Mouse (Mus musculus): ENCODE measurements around the gene Tubgcp6.

The Tubgcp6 gene

GRCm38 (mm10) chr15:89140659-89141252, 17.8 kb upstream of the Tubgcp6 start, which contains the start of gene Mapk12:
Gene Mapk12 (minus strand): TSS chr15:89140703.
- peak; percentile 66 to 81 for DNase-seq

GRCm38 (mm10) chr15:89140048-89140658, 17.2 kb upstream of the Tubgcp6 start:
- DNase-seq: peak; percentile 48 to 66

- no peak for DNase-seq
These were observed 15.6 kb upstream of the Tubgcp6 start for GRCm38 (mm10) chr15:89138531-89138930.

DNA sequence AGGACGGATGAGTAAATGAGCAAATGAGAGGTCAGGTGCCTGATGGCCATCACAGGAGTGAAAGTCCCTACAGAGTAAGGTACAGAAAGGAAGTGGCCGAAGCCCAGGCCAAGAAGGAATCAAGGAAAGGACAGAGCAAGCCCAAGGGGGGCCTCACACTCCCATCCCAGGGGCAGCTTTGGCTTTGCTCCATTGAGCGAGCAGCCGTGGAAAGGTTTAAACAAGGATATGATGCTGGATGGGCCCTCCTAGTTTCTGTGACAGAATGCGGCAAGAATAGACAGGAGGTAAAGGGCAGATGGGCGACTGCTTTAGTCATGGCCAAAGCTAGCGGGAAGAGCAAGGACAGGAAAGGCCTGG, 15.1 kb upstream of the Tubgcp6 start:
- DNase-seq: no peak

DNA sequence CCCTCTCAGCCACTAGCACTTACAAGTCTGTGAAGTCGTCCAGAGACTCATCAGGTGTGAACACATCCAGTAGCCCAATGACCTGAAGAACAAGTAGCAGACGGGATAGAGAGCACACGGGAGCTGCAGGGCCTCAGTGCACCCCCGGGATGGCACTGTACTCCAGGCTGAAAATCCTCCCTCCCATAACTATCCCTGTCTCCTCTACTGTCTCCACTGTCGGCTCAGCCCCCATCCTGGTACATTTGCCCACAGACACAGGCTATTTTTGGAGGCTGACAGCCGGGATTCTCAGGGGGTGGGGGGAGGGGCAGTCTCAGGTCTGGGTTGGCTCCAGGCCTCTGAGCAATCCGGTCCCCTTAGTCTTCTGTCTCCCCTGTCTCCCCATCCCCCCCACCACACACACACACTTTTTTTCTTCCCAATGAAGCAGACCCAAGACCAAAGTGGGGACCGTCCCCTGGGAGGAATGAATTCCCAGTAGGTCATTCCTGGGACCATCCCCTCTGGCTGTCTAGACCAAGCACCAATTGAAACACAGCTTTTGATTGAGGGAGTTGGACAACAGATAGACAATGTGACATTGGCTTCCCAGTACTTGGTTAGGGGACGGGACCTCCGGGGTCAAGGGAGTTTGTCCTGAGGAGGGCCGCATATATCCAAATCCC, 14.6 kb upstream of the Tubgcp6 start:
- no peak for DNase-seq

GRCm38 (mm10) chr15:89136461-89137155, 13.7 kb upstream of the Tubgcp6 start:
- DNase-seq: no peak

GRCm38 (mm10) chr15:89131316-89131715, 8.4 kb upstream of the Tubgcp6 start:
- DNase-seq: peak; percentile 39 to 48

DNA sequence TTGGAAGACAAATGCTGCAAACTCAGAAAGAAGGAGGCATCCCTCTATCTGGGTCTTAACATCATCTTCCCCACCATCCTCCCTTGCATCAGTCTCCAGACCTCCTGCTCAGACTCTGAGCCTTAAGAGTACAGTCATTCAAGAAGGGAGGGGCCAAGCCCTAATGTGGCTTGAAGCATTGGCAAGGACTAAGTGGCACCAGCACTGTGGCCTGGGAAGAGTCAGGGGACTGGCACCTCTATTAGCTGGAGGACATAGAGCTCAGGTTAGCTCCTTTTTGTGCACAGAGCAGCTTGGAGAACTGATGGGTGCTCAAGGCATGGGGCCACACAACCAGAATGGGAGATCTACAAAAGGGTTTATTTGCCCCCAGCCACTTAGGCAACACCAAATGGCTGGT, 7.3 kb upstream of the Tubgcp6 start:
- no peak for DNase-seq

DNA sequence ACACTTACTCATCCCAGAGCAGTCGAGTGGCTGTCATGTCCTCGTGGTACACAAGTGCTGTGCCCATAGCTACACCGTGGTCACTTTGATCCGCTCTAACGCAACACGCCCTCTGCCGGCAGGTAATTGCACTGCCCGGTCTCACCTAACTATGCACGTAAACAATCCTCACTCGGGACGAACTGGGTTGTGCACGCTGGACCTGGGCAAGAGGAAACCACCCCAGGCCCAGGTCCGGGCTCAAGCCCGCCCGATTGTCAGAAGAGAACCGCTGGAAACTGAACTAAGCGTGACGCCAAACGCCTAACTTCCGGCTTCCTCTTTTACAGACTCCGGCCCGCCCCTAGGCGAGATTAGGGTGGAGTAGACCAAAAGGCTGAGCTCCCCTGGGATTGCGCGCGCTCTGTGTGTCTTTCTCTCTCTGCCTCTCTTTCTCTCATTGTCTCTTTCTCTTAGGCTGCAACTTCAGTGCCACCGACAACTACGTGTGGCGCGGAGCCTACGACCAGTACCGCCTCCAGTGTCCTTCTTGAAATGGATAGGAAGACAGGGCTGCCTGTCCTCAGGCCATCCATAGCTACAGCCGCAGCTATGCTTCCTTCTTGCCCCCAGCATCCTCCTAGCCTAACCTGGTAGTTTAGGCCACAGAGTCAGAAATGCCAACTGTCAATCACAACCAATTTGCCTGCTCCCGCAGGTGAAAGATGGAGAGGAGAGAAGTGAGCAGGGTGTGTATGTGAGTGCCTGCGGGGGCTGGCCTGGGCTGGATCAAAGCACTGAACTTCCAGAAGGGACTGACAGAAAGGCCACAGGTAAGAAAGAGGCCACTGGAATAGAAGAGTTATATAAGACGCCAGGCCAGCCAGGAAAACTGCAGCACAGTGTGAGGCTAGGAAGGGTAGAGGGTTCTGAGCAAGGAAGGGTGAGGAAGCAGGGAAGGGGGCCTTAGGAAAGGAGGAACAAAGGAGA, 5.8 kb upstream of the Tubgcp6 start, which contains the start of gene Hdac10:
Gene Hdac10 (minus strand): TSS at position 319 of the 969 bp plus-strand sequence.
- peak; percentile 86 to 87 for DNase-seq

- DNase-seq: peak in 1 of 2 experiments; percentile 23
These were observed 4.5 kb upstream of the Tubgcp6 start for GRCm38 (mm10) chr15:89127364-89127940.

DNA sequence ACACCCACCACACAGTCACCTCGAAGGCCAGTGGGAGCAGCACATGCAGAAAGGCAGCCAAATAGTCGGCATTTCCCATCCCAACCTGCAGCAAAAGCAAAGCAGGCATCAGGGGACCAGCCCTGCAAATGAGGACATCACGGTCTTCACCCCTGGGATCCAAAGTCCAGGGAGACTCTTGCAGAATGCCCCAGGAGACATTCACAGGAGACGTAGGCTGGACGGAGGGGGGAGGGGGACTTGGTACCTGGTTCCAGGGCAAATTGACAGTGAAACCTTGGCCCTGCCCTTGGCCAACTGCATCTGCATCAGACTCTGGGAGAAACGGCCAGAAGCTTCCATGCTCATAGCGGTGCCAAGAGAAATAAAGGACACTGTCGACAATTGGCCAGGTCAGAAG, 3.7 kb upstream of the Tubgcp6 start:
- DNase-seq: peak in 1 of 2 experiments; percentile 16

DNA sequence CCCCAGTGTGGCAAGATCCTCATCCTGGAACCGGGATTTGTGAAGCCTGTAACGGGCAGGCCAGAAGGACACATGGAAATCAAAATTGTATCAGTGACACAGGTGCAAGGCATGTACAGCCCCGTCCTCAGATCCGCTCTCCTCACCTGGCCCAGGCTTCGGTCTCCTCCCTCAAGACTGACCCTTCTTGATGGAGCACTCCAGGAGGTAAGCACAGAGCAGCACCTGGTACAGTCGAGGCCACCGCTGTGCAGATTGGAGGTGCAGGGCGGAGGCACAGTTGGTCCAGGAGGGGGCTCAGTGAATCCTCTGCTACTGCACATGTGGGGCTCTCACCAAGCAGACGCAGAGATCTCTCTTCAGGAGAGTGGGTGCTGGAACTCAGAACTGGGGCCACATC, 2.4 kb upstream of the Tubgcp6 start:
- DNase-seq: peak in 1 of 2 experiments; percentile 25

DNA sequence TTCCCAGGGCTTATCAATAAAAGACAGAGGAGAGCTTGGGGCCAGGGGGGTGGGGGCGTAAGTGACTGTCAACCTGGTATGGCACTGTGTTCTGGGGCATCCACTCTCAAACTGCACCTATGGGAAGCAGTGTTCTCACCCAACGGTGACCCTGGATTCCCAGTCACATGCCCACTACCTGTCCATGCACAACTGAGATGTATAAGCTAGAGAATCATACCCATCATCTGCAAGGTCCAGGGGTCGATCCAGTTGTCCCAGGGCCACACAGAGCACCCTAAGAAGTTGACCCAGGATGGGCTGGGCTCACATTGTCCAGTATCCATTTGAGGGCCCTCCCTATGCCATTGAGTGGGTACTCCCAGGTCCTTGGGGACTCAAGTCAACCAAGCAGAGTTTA, 1.4 kb upstream of the Tubgcp6 start:
- peak in 1 of 2 experiments; percentile 21 for DNase-seq

DNA sequence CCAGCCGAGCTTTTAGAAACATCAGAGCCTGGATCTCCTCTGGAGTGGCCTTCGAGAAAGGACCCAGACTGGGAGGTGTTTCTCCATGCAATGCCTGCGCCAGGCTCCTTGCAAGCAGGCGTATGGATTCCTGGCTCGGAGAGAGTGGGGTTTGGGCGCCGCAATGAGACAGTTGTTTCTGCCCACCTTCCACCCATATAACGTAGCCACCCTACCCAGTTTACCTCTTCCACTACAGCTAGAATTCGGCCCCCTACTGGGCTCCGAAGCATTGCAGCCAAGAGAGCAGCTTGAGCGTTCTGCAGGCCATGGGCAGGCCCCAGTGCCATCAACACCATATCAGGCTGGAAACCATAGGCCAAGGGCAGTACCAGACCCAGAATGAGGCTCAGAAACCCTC, 683 bp upstream of the Tubgcp6 start:
- DNase-seq: peak; percentile 49 to 52

DNA sequence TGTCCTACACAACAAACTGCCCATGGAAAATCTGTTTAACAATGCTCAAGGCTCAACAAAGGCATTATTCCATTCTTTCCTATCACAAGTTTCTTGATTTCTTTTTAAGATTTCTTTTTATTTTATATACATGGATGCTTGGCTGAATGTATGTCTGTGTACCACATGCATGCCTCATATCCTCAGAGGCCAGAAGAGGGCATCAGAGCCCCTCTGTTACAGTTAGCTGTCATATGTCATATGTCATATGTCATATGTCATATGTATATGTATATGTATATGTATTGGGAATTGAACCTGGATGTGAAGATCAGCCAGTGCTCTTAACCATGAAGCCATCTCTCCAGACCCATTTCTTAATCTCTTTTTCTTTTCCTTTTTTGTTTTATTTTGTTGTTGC, 4.9 kb downstream of the Tubgcp6 start:
- DNase-seq: no peak

GRCm38 (mm10) chr15:89110147-89110546, 12.8 kb downstream of the Tubgcp6 start:
- no peak for DNase-seq

DNA sequence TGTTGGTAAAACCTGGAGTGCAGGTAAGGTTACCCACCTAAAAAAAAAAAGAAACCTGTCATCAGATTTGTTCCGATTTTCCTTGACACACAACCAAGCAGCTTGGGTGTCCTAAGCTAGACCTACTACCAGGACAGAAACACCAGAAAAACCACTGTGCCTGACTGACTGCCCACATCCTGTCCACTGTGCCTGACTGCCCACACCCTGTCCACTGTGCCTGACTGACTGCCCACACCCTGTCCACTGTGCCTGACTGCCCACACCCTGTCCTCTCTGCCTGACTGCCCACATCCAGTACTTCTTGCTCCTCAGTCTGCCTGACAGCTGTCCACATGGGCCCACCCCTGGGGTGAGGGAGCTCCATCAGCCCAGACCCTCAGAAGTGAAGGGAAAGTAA, 15.9 kb downstream of the Tubgcp6 start:
- no peak for DNase-seq

DNA sequence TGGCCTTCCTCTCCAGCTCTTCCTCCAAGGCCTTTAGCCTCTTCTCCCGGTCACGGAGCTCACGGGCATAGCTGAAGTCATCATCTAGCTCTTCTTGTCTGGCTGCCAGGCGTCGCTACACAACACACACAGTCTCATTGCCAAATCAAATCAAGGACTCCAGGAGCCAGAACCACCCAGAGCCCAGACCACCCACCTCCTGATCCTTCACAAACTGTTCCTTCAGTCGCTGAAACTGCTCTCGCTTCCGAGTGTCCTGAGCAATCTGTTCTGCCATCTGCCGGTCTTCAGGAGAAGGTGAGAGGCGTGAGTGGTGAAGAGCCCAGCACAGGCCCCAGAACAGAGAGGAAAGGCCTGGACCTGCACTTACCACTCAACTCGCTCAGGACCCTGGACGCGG, 16.8 kb downstream of the Tubgcp6 start:
- peak in 1 of 2 experiments; percentile 17 for DNase-seq

- peak in 1 of 2 experiments; percentile 12 for DNase-seq
These were observed 18.5 kb downstream of the Tubgcp6 start for GRCm38 (mm10) chr15:89104425-89104824.

GRCm38 (mm10) chr15:89103921-89104320, 19.0 kb downstream of the Tubgcp6 start:
- DNase-seq: peak in 1 of 2 experiments; percentile 15

- DNase-seq: peak in 1 of 2 experiments; percentile 17
These were observed 20.3 kb downstream of the Tubgcp6 start for GRCm38 (mm10) chr15:89102646-89103045.

DNA sequence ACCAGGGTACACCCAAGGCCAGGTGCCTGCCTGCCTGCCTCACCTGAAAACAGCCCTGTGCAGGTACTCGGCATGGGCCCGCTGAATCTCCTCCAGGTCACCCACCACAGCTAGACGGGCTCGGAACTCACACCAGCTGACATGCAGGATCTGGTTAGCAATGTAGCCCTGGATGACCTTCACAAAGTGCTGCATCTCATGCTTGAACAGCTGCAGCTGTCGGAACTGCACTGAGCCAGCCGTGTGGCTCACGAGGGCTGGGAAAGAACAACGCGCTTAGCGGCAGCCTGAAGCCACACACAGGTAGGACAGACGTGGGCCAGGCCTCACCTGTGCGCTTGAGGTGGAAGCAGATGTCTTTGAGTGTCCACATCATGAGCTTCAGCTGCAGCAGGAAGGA, 22.1 kb downstream of the Tubgcp6 start:
- no peak for DNase-seq

Data from lung, postnatal 4 days (tissue).